Mouse (Mus musculus): Measurements from ENCODE around the gene Otop2. TPM values are rescaled to one million over a fixed set of nuclear protein-coding genes. Genes with fewer than 3 reads are reported as not detected.
A peak's percentile ranks its signal among the peaks of the same experiment; 100 is the strongest.

The Otop2 gene
- polyA plus RNA-seq, 1 experiment from 2014 or later = not detected

GRCm38 (mm10) chr11:115300745-115301144 lies 6.2 kb upstream of the Otop2 start:
- no peak overlapping the region for H3K4me2 ChIP-seq (replicated peaks; ENCODE audit: low read depth, low read length)
- H3K4me1 ChIP-seq (replicated peaks; ENCODE audit: control insufficient read depth, insufficient read depth, low read length) = peaks cover 5% of the 10 kb centered on the region; the same call in 1 of the 2 replicates
- no peak overlapping the region for H3K27ac ChIP-seq (ENCODE audit: low read depth, low read length)
- WGBS = 83% methylated on average over 4 of the region's 4 CpGs
- DNase-seq (ENCODE audit: low spot score) (no peak), ATAC-seq (ENCODE audit: low FRiP score) (no peak)
- no peaks in the 10 kb centered on the region for H3K36me3 ChIP-seq (ENCODE audit: control insufficient read depth, insufficient read depth, low read length)
- peaks cover 9% of the 10 kb centered on the region for H3K27me3 ChIP-seq (ENCODE audit: control insufficient read depth, insufficient read depth, low read length)
- H3K9me3 ChIP-seq (ENCODE audit: control insufficient read depth, low read length) = no peaks in the 10 kb centered on the region
- H3K4me3 ChIP-seq (ENCODE audit: low read depth, low read length) = no peak overlapping the region
- H3K9ac ChIP-seq (ENCODE audit: low read depth, low read length) = no peak overlapping the region

- WGBS = 85% methylated on average over 2 of the region's 2 CpGs
- H3K4me2 ChIP-seq (replicated peaks; ENCODE audit: low read depth, low read length) = no peak overlapping the region
- H3K27me3 ChIP-seq (ENCODE audit: control insufficient read depth, insufficient read depth, low read length) = peaks cover 8% of the 10 kb centered on the region
Observed at GRCm38 (mm10) chr11:115301351-115301750, 5.6 kb upstream of the Otop2 start.

GRCm38 (mm10) chr11:115303167-115303566 lies 3.8 kb upstream of the Otop2 start:
- Histone ChIP-seq H3K9ac (ENCODE audit: low read depth, low read length) (no peak overlapping the region), H3K27ac (ENCODE audit: low read depth, low read length) (no peak overlapping the region), H3K4me2 (replicated peaks; ENCODE audit: low read depth, low read length) (no peak overlapping the region), H3K4me3 (ENCODE audit: low read depth, low read length) (no peak overlapping the region), H3K4me1 (replicated peaks; ENCODE audit: control insufficient read depth, insufficient read depth, low read length) (0 out of 2 replicates have a peak, but pooled peaks cover 2% of the 10 kb centered on the region), H3K27me3 (ENCODE audit: control insufficient read depth, insufficient read depth, low read length) (peaks cover 4% of the 10 kb centered on the region; the same call in 1 of the 2 replicates), H3K9me3 (ENCODE audit: control insufficient read depth, low read length) (no peaks in the 10 kb centered on the region), H3K36me3 (ENCODE audit: control insufficient read depth, insufficient read depth, low read length) (no peaks in the 10 kb centered on the region)
- ATAC-seq (ENCODE audit: low FRiP score) (no peak), DNase-seq (ENCODE audit: low spot score) (no peak)
- 82% methylated on average over 8 of the region's 8 CpGs for WGBS

More at GRCm38 (mm10) chr11:115301351-115301750, 5.6 kb upstream of the Otop2 start:
- ATAC-seq (ENCODE audit: low FRiP score) (no peak), DNase-seq (ENCODE audit: low spot score) (no peak)
- H3K36me3 ChIP-seq (ENCODE audit: control insufficient read depth, insufficient read depth, low read length) = no peaks in the 10 kb centered on the region
- H3K27ac ChIP-seq (ENCODE audit: low read depth, low read length) = no peak overlapping the region
- peaks cover 5% of the 10 kb centered on the region; the same call in 1 of the 2 replicates for H3K4me1 ChIP-seq (replicated peaks; ENCODE audit: control insufficient read depth, insufficient read depth, low read length)
- no peak overlapping the region for H3K4me3 ChIP-seq (ENCODE audit: low read depth, low read length)
- H3K9me3 ChIP-seq (ENCODE audit: control insufficient read depth, low read length) = no peaks in the 10 kb centered on the region
- H3K9ac ChIP-seq (ENCODE audit: low read depth, low read length) = no peak overlapping the region

- Histone ChIP-seq H3K4me2 (replicated peaks; ENCODE audit: low read depth, low read length) (no peak overlapping the region), H3K4me3 (ENCODE audit: low read depth, low read length) (no peak overlapping the region), H3K36me3 (ENCODE audit: control insufficient read depth, insufficient read depth, low read length) (no peaks in the 10 kb centered on the region), H3K9ac (ENCODE audit: low read depth, low read length) (no peak overlapping the region), H3K4me1 (replicated peaks; ENCODE audit: control insufficient read depth, insufficient read depth, low read length) (0 out of 2 replicates have a peak, but pooled peaks cover 2% of the 10 kb centered on the region), H3K9me3 (ENCODE audit: control insufficient read depth, low read length) (no peaks in the 10 kb centered on the region), H3K27me3 (ENCODE audit: control insufficient read depth, insufficient read depth, low read length) (peaks cover 2% of the 10 kb centered on the region; the same call in 1 of the 2 replicates), H3K27ac (ENCODE audit: low read depth, low read length) (no peak overlapping the region)
- ATAC-seq (ENCODE audit: low FRiP score) = no peak
- DNase-seq (ENCODE audit: low spot score) = no peak
- 80% methylated on average over 1 of the region's 1 CpGs for WGBS
Observed at GRCm38 (mm10) chr11:115308781-115309180, 1.8 kb downstream of the Otop2 start.

GRCm38 (mm10) chr11:115314249-115314648 lies 7.3 kb downstream of the Otop2 start:
- no peaks in the 10 kb centered on the region for H3K36me3 ChIP-seq (ENCODE audit: control insufficient read depth, insufficient read depth, low read length)
- WGBS = 50% methylated on average over 2 of the region's 2 CpGs

GRCm38 (mm10) chr11:115317204-115317603 lies 10.2 kb downstream of the Otop2 start:
- ATAC-seq (ENCODE audit: low FRiP score) = no peak
- Histone ChIP-seq H3K9me3 (ENCODE audit: control insufficient read depth, low read length) (no peaks in the 10 kb centered on the region), H3K4me3 (ENCODE audit: low read depth, low read length) (no peak overlapping the region), H3K4me1 (replicated peaks; ENCODE audit: control insufficient read depth, insufficient read depth, low read length) (peaks cover 12% of the 10 kb centered on the region), H3K27ac (ENCODE audit: low read depth, low read length) (no peak overlapping the region), H3K9ac (ENCODE audit: low read depth, low read length) (no peak overlapping the region), H3K36me3 (ENCODE audit: control insufficient read depth, insufficient read depth, low read length) (no peaks in the 10 kb centered on the region), H3K4me2 (replicated peaks; ENCODE audit: low read depth, low read length) (no peak overlapping the region), H3K27me3 (ENCODE audit: control insufficient read depth, insufficient read depth, low read length) (peaks cover 70% of the 10 kb centered on the region)
- no peak for DNase-seq (ENCODE audit: low spot score)
- WGBS = 66% methylated on average over 7 of the region's 7 CpGs

More at GRCm38 (mm10) chr11:115314249-115314648, 7.3 kb downstream of the Otop2 start:
- Histone ChIP-seq H3K27ac (ENCODE audit: low read depth, low read length) (no peak overlapping the region), H3K4me1 (replicated peaks; ENCODE audit: control insufficient read depth, insufficient read depth, low read length) (no peaks in the 10 kb centered on the region; the same call in 1 of the 2 replicates), H3K9me3 (ENCODE audit: control insufficient read depth, low read length) (no peaks in the 10 kb centered on the region), H3K4me2 (replicated peaks; ENCODE audit: low read depth, low read length) (no peak overlapping the region), H3K27me3 (ENCODE audit: control insufficient read depth, insufficient read depth, low read length) (peaks cover 40% of the 10 kb centered on the region), H3K4me3 (ENCODE audit: low read depth, low read length) (no peak overlapping the region), H3K9ac (ENCODE audit: low read depth, low read length) (no peak overlapping the region)
- DNase-seq (ENCODE audit: low spot score) = no peak
- no peak for ATAC-seq (ENCODE audit: low FRiP score)

GRCm38 (mm10) chr11:115318245-115319027 lies 11.5 kb downstream of the Otop2 start:
- WGBS = 4% methylated on average over 62 of the region's 63 CpGs

GRCm38 (mm10) chr11:115319704-115320383 lies 12.9 kb downstream of the Otop2 start:
- Histone ChIP-seq H3K36me3 (ENCODE audit: control insufficient read depth, insufficient read depth, low read length) (no peaks in the 10 kb centered on the region), H3K4me2 (replicated peaks; ENCODE audit: low read depth, low read length) (no peak overlapping the region), H3K27me3 (ENCODE audit: control insufficient read depth, insufficient read depth, low read length) (peaks cover 95% of the 10 kb centered on the region), H3K9me3 (ENCODE audit: control insufficient read depth, low read length) (no peaks in the 10 kb centered on the region), H3K9ac (ENCODE audit: low read depth, low read length) (no peak overlapping the region), H3K27ac (ENCODE audit: low read depth, low read length) (no peak overlapping the region), H3K4me1 (replicated peaks; ENCODE audit: control insufficient read depth, insufficient read depth, low read length) (peaks cover 14% of the 10 kb centered on the region), H3K4me3 (ENCODE audit: low read depth, low read length) (no peak overlapping the region)
- peak; percentile 47 for DNase-seq (ENCODE audit: low spot score)
- ATAC-seq (ENCODE audit: low FRiP score) = no peak
- WGBS = 2% methylated on average over 18 of the region's 18 CpGs

More at GRCm38 (mm10) chr11:115318245-115319027, 11.5 kb downstream of the Otop2 start:
- DNase-seq (ENCODE audit: low spot score) = peak; percentile 44
- Histone ChIP-seq H3K27ac (ENCODE audit: low read depth, low read length) (no peak overlapping the region), H3K36me3 (ENCODE audit: control insufficient read depth, insufficient read depth, low read length) (no peaks in the 10 kb centered on the region), H3K4me2 (replicated peaks; ENCODE audit: low read depth, low read length) (peak overlapping the region; percentile 11; the same call in 1 of the 2 replicates), H3K27me3 (ENCODE audit: control insufficient read depth, insufficient read depth, low read length) (peaks cover 82% of the 10 kb centered on the region), H3K9ac (ENCODE audit: low read depth, low read length) (no peak overlapping the region), H3K9me3 (ENCODE audit: control insufficient read depth, low read length) (no peaks in the 10 kb centered on the region), H3K4me3 (ENCODE audit: low read depth, low read length) (peak overlapping the region; percentile 8; the same call in 1 of the 2 replicates), H3K4me1 (replicated peaks; ENCODE audit: control insufficient read depth, insufficient read depth, low read length) (peaks cover 12% of the 10 kb centered on the region)
- ATAC-seq (ENCODE audit: low FRiP score) = no peak

Measured in hindbrain, embryonic 11.5 days (tissue).